Mouse (Mus musculus): Measurements from ENCODE around the gene Rsph1. TPM values are rescaled to one million over a fixed set of nuclear protein-coding genes. Genes with fewer than 3 reads are reported as not detected.

The Rsph1 gene
- total and polyA plus RNA-seq, 2 experiments = not detected

- DNase-seq (ENCODE audit: extremely low read depth, low read depth, low spot score) = no peak
- no peaks in the 10 kb centered on the region for H3K4me1 ChIP-seq (ENCODE audit: control insufficient read depth, insufficient read depth, low read length)
- no peak overlapping the region for H3K9ac ChIP-seq (ENCODE audit: low read depth, low read length)
- no peak overlapping the region for H3K4me3 ChIP-seq (ENCODE audit: insufficient read depth, low read depth, low read length)
- no peak for TF ChIP-seq POLR2A (IDR thresholded peaks at IDR 0.05; ENCODE audit: extremely low read depth, insufficient read depth, low read length)
- no peak for TF ChIP-seq CTCF (IDR thresholded peaks at IDR 0.05; ENCODE audit: low read depth, low read length)
- H3K36me3 ChIP-seq (ENCODE audit: control insufficient read depth, insufficient read depth, low read length) = no peaks in the 10 kb centered on the region
- no peaks in the 10 kb centered on the region for H3K79me2 ChIP-seq (ENCODE audit: control insufficient read depth, insufficient read depth, low read length)
- no peaks in the 10 kb centered on the region for H3K27me3 ChIP-seq (ENCODE audit: control insufficient read depth, insufficient read depth, low read length)
- 85% methylated on average over 7 of the region's 7 CpGs for WGBS
- H3K27ac ChIP-seq (replicated peaks; ENCODE audit: insufficient read depth, low read depth, low read length) = no peak overlapping the region
Measured at GRCm38 (mm10) chr17:31210299-31210698, 66.9 kb downstream of the Rsph1 start.

DNA sequence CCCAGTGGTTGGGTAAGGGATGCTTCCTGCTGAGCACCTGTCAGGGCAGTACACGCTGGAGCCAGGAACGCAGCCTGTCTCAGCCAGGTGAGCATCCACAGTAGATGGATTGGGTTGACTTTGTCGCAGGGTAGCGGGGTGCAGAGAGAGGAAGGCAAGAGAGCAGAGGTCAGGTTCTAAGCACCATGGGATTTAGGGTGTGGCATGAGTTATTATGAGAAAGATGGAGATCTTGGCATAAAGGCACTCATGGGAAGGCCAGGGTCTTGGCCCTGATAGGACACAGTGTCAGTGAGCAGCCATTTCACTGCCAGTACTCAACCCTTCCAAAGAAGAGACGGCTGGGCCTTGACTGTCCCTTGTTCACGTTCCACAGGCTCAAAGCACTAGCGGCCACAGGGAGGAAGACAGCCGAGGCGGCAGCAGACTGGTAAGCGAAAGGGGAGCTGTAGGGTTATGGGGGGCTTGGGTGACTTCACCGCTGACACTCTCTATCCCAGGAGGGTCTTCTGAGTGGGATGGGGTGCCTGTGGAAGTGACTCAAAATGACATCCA, 67.7 kb downstream of the Rsph1 start:
- H3K27ac ChIP-seq (replicated peaks; ENCODE audit: insufficient read depth, low read depth, low read length) = no peak overlapping the region
- no peak overlapping the region for H3K9ac ChIP-seq (ENCODE audit: low read depth, low read length)
- no peak for DNase-seq (ENCODE audit: extremely low read depth, low read depth, low spot score)
- no peaks in the 10 kb centered on the region for H3K79me2 ChIP-seq (ENCODE audit: control insufficient read depth, insufficient read depth, low read length)
- no peaks in the 10 kb centered on the region for H3K36me3 ChIP-seq (ENCODE audit: control insufficient read depth, insufficient read depth, low read length)
- 96% methylated on average over 11 of the region's 11 CpGs for WGBS
- H3K4me1 ChIP-seq (ENCODE audit: control insufficient read depth, insufficient read depth, low read length) = no peaks in the 10 kb centered on the region
- no peak overlapping the region for H3K4me3 ChIP-seq (ENCODE audit: insufficient read depth, low read depth, low read length)
- H3K27me3 ChIP-seq (ENCODE audit: control insufficient read depth, insufficient read depth, low read length) = no peaks in the 10 kb centered on the region
- TF ChIP-seq POLR2A (IDR thresholded peaks at IDR 0.05; ENCODE audit: extremely low read depth, insufficient read depth, low read length) (no peak), CTCF (IDR thresholded peaks at IDR 0.05; ENCODE audit: low read depth, low read length) (no peak)

DNA sequence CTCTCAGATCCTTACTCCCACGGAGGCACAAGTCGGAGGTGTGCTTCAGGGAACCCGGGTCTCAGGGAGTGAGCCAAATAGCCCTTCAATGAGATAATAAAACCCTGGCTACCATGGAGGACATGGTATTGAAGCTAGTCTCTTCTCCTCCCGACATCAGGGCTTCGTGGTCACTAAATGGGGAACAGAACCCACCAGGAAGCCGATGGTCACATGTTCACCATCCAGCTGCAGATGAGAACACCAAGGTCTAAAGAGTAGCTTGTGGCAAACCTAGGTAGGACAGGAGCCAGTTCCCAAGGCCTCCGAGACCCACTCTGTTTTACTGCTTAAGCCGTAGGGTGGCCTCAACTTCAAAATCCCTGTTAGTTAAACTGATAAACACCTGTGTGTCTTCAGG, 68.5 kb downstream of the Rsph1 start:
- Histone ChIP-seq H3K27me3 (ENCODE audit: control insufficient read depth, insufficient read depth, low read length) (no peaks in the 10 kb centered on the region), H3K79me2 (ENCODE audit: control insufficient read depth, insufficient read depth, low read length) (no peaks in the 10 kb centered on the region), H3K9ac (ENCODE audit: low read depth, low read length) (no peak overlapping the region), H3K4me3 (ENCODE audit: insufficient read depth, low read depth, low read length) (no peak overlapping the region), H3K4me1 (ENCODE audit: control insufficient read depth, insufficient read depth, low read length) (no peaks in the 10 kb centered on the region), H3K36me3 (ENCODE audit: control insufficient read depth, insufficient read depth, low read length) (no peaks in the 10 kb centered on the region), H3K27ac (replicated peaks; ENCODE audit: insufficient read depth, low read depth, low read length) (no peak overlapping the region)
- TF ChIP-seq POLR2A (IDR thresholded peaks at IDR 0.05; ENCODE audit: extremely low read depth, insufficient read depth, low read length) = no peak
- no peak for TF ChIP-seq CTCF (IDR thresholded peaks at IDR 0.05; ENCODE audit: low read depth, low read length)
- DNase-seq (ENCODE audit: extremely low read depth, low read depth, low spot score) = no peak
- 86% methylated on average over 8 of the region's 8 CpGs for WGBS

DNA sequence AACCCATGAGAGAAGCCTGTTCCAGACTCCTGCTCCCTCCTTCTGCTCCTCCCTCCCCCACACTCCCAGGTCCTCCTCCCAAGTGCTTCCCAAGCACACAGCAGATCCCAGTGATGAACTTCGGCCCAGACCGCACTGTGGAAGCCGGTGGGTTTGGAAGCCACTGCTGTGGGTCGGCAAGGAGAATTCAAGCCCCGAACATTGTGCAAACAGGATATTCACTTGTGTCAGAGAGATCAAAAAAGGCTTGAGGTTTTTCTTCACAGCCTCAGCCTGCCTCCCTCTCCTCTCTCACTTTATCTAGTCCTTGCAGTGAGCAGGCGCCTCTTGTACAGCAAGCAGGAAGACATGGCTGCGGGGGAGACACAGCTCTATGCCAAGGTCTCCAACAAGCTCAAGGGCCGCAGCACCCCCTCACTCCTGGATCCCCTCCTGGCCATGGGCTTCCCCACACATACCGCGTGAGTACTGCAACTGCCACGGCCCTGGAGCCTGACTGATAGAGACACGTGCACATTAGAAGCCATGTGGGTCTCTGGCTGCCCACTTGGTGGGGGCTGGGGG, 69.3 kb downstream of the Rsph1 start, which contains the start of gene Ubash3a:
TSS of gene Ubash3a (plus strand) at position 103 of the 564 bp plus-strand sequence.
- no peaks in the 10 kb centered on the region for H3K36me3 ChIP-seq (ENCODE audit: control insufficient read depth, insufficient read depth, low read length)
- no peak for DNase-seq (ENCODE audit: extremely low read depth, low read depth, low spot score)
- no peak within 1 kb of the TSS for H3K27ac ChIP-seq (replicated peaks; ENCODE audit: insufficient read depth, low read depth, low read length)
- TF ChIP-seq POLR2A (IDR thresholded peaks at IDR 0.05; ENCODE audit: extremely low read depth, insufficient read depth, low read length) = no peak
- no peak for TF ChIP-seq CTCF (IDR thresholded peaks at IDR 0.05; ENCODE audit: low read depth, low read length)
- no peaks in the 10 kb centered on the region for H3K4me1 ChIP-seq (ENCODE audit: control insufficient read depth, insufficient read depth, low read length)
- H3K9ac ChIP-seq (ENCODE audit: low read depth, low read length) = no peak within 1 kb of the TSS
- H3K27me3 ChIP-seq (ENCODE audit: control insufficient read depth, insufficient read depth, low read length) = no peaks in the 10 kb centered on the region
- WGBS = 45% methylated on average over 12 of the region's 12 CpGs
- no peaks in the 10 kb centered on the region for H3K79me2 ChIP-seq (ENCODE audit: control insufficient read depth, insufficient read depth, low read length)
- no peak within 1 kb of the TSS for H3K4me3 ChIP-seq (ENCODE audit: insufficient read depth, low read depth, low read length)

Other genes with a start within 250 kb of the Rsph1 start
- 5.0 and 6.0 TPM in 2 replicates for gene Abcg1, start 219.7 kb downstream of the Rsph1 start, total RNA-seq (2014; rRNA removed)
- gene Abcg1, start 219.7 kb downstream of the Rsph1 start, polyA plus RNA-seq (2012; rRNA removed) = 1.8 and 3.4 TPM in 2 replicates
- 0.37 and 3.8 TPM in 2 replicates for gene Tff3, start 147.7 kb downstream of the Rsph1 start, total RNA-seq (2014; rRNA removed)
- 0.72 and 2.9 TPM in 2 replicates for gene Tff3, start 147.7 kb downstream of the Rsph1 start, polyA plus RNA-seq (2012; rRNA removed)
- gene Tff2, start 133.1 kb downstream of the Rsph1 start, total RNA-seq (2014; rRNA removed) = 2.2 and 5.8 TPM in 2 replicates
- gene Tff2, start 133.1 kb downstream of the Rsph1 start, polyA plus RNA-seq (2012; rRNA removed) = 0.25 TPM in 1 of 2 replicates, not detected in the other
- gene Tff1, start 112.1 kb downstream of the Rsph1 start, total RNA-seq (2014; rRNA removed) = 0.47 TPM in 1 of 2 replicates, not detected in the other
- gene Tff1, start 112.1 kb downstream of the Rsph1 start, polyA plus RNA-seq (2012; rRNA removed) = 0.13 TPM in 1 of 2 replicates, not detected in the other
- not detected in 2 replicates for gene Tmprss3, start 78.4 kb downstream of the Rsph1 start, total RNA-seq (2014; rRNA removed)
- not detected in 2 replicates for gene Tmprss3, start 78.4 kb downstream of the Rsph1 start, polyA plus RNA-seq (2012; rRNA removed)
- 0.09 and 0.20 TPM in 2 replicates for gene Ubash3a, start 69.5 kb downstream of the Rsph1 start, total RNA-seq (2014; rRNA removed)
- 0.26 and 0.31 TPM in 2 replicates for gene Ubash3a, start 69.5 kb downstream of the Rsph1 start, polyA plus RNA-seq (2012; rRNA removed)
- gene Slc37a1, start 9.4 kb upstream of the Rsph1 start, total RNA-seq (2014; rRNA removed) = 1.4 and 3.6 TPM in 2 replicates
- gene Slc37a1, start 9.4 kb upstream of the Rsph1 start, polyA plus RNA-seq (2012; rRNA removed) = 1.8 and 4.7 TPM in 2 replicates
- 9.1 and 12.6 TPM in 2 replicates for gene Pde9a, start 108.8 kb upstream of the Rsph1 start, total RNA-seq (2014; rRNA removed)
- 51.1 and 66.9 TPM in 2 replicates for gene Pde9a, start 108.8 kb upstream of the Rsph1 start, polyA plus RNA-seq (2012; rRNA removed)
- gene Wdr4, start 242.6 kb upstream of the Rsph1 start, total RNA-seq (2014; rRNA removed) = 12.9 and 13.6 TPM in 2 replicates
- 19.0 and 27.8 TPM in 2 replicates for gene Wdr4, start 242.6 kb upstream of the Rsph1 start, polyA plus RNA-seq (2012; rRNA removed)
- 243 and 269 TPM in 2 replicates for gene Ndufv3, start 242.7 kb upstream of the Rsph1 start, total RNA-seq (2014; rRNA removed)
- gene Ndufv3, start 242.7 kb upstream of the Rsph1 start, polyA plus RNA-seq (2012; rRNA removed) = 152 and 181 TPM in 2 replicates

All from liver, adult 2 months (tissue).